Mouse (Mus musculus) kidney, adult 2 months (tissue): ENCODE measurements around the gene Scpep1.
"Not testable (repeated sequence)": the region's sequence is repeated elsewhere in the genome, so short reads cannot be mapped to it uniquely, and the experiment has no call there.

Experiments
- CTCF ChIP-seq: fragments of 200-500 bp; conservative IDR thresholded peaks from 2 replicates; pipeline ENCODE4 v1.5.1; 2011; ENCODE audit warnings: low read depth, mild to moderate bottlenecking, control low read depth, low read length, moderate library complexity, mixed read lengths; ENCODE audit not compliant: insufficient read depth, insufficient read length
- POLR2A ChIP-seq: fragments of 200-500 bp; IDR thresholded peaks from one replicate; pipeline ENCODE4 v1.6.1; 2011; ENCODE audit warnings: low read depth, low read length, control low read depth

GRCm38 (mm10) chr11:88894279-88894678, 61.0 kb downstream of the Scpep1 start:
- TF ChIP-seq CTCF, POLR2A: not testable (repeated sequence)
